Mouse (Mus musculus): Measurements from ENCODE around the gene Ezh2. TPM values are rescaled to one million over a fixed set of nuclear protein-coding genes. Genes with fewer than 3 reads are reported as not detected.
"Not testable (repeated sequence)": the region's sequence is repeated elsewhere in the genome, so short reads cannot be mapped to it uniquely, and the experiment has no call there.

The Ezh2 gene
- total RNA-seq (2014; fragmentation: Nextera tagmentation) (284 and 385 TPM in 2 replicates), total RNA-seq (2017) (203 and 340 TPM in 2 replicates)

DNA sequence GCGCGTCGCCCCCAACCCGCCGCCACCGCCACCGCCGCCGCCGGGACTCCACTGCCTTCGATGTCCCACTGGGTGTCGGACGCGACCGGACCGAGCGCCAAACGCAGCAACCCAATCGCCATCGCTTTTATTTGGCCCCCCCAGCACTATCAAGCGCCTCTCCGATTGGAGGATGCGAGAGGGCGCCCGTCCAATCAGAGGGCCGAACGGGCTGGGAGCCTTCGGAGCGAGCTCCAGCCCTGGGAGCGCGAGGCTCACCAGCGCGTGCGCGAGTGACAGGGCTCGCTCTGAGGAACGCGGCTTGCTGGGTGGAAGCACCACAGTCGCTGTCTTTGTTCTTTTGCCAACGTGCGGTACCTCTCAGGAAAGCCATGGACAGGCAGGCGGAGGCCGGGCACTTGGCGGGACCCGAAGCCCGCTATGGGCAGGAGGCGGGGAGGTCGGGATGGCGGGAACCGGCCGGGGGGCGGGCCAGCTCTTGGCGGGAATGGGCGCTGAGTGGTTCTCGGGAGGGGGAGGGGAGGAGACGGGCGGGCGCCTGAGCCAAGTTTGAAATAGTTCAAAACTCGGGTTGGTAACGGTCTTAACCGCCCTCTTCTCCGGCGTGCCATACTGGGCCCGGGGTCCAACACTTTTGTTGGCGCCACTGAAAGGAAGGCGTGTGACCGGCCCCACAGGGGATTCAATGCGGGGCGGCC lies at the start of gene Ezh2:
Gene Ezh2 (minus strand): TSS at position 416 of the 698 bp plus-strand sequence.
- ATAC-seq (replicated peaks; ENCODE audit: low FRiP score, low TSS enrichment, poor library complexity, severe bottlenecking) = peak; percentile 98

DNA sequence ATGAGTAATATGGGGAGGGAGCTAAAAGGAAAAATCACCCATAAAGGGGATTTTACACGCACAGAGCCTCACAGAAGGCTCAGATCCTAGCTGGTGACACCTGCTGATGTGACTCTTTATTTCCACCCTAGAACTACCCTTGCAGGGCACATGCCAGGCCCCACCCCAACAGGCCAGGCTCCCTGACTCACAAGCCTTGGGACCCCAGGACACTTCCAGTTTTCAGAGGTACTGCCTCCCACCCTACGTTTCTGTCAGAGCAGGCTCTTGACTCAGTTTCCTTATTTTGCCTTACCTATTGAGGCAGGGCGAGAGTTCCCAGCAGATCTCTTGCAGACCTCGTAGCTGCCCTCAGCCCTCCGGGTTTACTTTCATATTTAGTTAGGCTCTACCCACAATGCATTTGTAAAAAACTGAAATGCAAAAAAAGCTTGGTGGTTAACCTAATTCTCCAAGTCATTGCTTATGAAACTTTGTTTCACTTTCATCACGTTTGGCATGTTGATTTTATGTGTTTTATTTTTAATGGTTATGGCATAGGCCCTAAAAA lies 41.5 kb upstream of the Ezh2 start:
- peak; percentile 95 for ATAC-seq (replicated peaks; ENCODE audit: low FRiP score, low TSS enrichment, poor library complexity, severe bottlenecking)

DNA sequence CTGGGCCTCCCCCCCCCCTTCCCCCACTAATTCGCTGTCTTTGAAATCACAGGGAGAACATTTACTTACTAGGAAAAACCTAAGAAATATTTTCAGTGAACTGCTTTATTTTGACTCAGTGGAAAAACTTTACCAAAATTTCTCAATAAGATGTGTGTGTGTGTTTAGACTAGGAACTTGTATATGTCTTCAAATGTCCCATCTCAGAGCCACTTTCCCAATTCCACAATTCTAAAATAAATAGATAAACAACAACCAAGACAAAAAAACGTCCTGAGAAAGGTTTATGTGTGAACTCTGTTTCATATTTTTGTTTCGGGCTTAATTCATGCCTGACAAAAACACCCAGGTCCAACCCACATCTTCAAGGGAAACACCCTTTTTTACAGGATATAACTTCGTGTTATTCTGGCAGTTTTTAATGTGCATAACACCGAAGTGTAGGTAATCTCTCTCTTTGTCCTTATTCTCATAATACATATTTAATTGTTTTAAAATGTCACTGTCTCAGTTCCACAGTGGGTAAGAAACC lies 40.9 kb upstream of the Ezh2 start:
- no peak for ATAC-seq (replicated peaks; ENCODE audit: low FRiP score, low TSS enrichment, poor library complexity, severe bottlenecking)

DNA sequence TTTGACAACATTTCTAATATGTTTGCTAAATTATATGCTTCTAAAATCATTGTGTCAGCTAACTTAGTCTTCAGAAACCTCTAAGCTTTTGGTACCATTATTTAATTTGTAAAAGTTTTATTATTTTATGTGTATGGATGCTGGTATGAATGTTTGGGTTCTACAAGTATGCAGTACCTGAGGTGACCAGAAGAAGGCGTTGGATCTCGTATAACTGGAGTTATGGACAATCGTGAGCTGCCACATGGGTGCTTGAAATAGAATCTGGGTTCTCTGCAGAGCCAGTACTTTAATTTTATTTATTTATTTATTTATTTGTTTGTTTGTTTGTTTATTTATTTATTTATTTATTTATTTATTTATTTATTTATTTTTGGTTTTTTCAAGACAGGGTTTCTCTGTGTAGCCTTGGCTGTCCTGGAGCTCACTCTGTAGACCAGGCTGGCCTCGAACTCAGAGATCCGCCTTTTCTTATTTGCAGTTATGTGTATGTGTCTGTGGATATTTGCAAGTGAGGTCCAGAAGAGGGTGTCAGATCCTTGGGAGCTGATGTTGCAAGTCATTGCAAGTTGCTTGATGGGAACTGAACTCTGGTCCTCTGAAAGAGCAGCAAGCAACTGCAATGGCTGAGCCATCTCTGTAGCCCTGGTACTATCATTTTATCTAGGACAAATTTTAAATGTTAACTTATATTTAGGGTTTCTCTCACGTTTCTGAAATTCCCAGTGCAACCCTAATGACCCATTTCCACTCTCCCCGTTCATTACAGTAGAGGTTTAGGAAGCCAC lies 40.3 kb upstream of the Ezh2 start:
- no peak for ATAC-seq (replicated peaks; ENCODE audit: low FRiP score, low TSS enrichment, poor library complexity, severe bottlenecking)

DNA sequence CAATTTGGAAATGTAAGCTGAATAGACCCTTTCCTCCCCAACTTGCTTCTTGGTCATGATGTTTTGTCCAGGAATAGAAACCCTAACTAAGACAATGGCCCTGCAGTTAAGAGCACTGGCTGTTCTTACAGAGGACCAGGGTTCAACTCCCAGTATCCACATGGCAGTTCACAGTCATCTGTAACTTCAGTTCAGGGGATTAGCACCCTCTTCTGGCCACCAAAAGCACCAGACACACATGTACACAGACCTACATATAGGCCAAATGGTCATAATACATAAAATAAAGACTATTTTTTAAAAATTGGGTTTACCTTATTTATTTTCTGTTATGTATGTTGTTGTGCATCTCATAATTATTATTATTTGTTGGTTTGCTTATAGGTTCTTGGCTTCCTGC lies 38.3 kb upstream of the Ezh2 start:
- ATAC-seq (replicated peaks; ENCODE audit: low FRiP score, low TSS enrichment, poor library complexity, severe bottlenecking) = peak; percentile 70

DNA sequence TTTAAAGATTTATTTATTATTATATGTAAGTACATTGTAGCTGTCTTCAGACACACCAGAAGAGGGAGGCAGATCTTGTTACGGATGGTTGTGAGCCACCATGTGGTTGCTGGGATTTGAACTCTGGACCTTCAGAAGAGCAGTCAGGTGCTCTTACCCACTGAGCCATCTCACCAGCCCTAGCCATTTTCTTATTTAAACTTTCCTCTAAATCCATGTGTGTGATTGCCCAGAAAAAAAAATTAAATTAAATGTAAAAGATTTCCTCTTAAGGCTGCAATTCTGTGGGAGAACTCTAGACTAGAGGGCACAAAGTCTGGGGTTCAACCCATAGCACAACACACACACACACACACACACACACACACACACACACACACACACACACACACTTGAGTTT lies 34.9 kb upstream of the Ezh2 start:
- not testable (repeated sequence) for ATAC-seq (replicated peaks; ENCODE audit: low FRiP score, low TSS enrichment, poor library complexity, severe bottlenecking)

DNA sequence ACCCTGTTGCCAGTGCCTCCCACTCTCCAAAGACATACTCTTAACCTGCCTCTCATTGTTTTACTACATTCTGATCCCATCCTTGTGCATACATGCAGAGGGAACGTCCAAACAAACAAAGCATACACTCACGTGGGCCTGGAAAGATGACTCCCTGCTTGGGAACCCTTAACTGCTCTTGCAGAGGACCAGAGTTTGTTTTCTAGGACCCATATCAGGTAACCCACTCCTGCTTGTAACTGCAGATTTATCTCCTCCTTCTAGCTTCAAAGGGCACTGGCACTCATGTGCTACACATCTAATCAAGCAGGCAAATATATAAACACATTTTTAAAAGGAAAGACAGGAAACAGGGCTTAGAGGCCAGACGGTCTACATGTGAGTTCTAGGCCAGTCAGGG lies 32.8 kb upstream of the Ezh2 start:
- peak; percentile 34; the same call in 1 of the 2 replicates for ATAC-seq (replicated peaks; ENCODE audit: low FRiP score, low TSS enrichment, poor library complexity, severe bottlenecking)

DNA sequence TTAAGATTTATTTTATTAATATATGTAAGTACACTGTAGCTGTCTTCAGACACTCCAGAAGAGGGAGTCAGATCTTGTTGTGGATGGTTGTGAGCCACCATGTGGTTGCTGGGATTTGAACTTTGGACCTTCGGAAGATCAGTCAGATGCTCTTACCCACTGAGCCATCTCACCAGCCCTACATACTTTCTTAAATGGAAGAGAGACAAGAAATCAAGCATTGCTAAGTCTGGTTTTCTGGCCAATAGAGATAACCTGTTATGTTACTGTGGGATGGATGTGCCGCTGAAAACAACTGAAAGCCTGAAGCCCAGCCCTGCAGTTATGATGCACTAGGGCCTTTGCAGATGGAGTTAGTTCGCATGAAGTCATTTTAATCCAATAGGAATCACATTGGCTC lies 31.8 kb upstream of the Ezh2 start:
- not testable (repeated sequence) for ATAC-seq (replicated peaks; ENCODE audit: low FRiP score, low TSS enrichment, poor library complexity, severe bottlenecking)

DNA sequence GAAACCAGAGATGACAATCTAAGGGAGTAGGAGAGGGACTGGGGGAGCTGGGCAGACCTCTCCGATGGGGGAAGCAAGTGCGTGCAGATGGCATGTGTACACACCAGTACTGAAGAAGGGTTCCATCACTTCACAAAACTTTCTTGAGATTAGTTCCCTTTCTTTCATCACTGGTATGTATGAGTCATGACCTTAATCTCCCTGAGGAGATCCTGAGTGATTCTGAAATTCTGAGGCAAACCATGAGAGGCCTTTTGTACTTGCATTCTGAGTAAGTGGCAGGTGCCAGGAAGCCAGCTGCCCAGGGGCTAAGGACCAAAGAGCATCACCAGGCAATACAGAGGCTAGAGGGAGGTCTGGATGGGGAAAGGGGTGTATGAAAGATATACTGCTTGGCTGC lies 25.9 kb upstream of the Ezh2 start:
- no peak for ATAC-seq (replicated peaks; ENCODE audit: low FRiP score, low TSS enrichment, poor library complexity, severe bottlenecking)

DNA sequence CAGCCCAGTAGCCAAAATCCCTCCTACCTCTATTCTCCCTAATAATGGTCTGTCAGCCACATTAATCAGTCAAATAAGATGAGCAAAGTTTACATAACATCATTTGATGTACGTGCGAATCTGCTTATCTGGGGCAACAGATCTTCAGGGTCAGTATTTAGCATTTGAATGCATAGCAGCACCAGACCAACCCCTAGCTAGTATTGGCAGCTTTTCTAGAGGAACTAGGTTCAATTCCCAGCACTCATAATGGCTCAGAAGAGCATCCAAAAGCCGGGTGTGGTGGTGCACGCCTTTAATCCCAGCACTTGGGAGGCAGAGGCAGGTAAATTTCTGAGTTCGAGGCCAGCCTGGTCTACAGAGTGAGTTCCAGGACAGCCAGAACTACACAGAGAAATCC lies 13.2 kb upstream of the Ezh2 start:
- not testable (repeated sequence) for ATAC-seq (replicated peaks; ENCODE audit: low FRiP score, low TSS enrichment, poor library complexity, severe bottlenecking)

DNA sequence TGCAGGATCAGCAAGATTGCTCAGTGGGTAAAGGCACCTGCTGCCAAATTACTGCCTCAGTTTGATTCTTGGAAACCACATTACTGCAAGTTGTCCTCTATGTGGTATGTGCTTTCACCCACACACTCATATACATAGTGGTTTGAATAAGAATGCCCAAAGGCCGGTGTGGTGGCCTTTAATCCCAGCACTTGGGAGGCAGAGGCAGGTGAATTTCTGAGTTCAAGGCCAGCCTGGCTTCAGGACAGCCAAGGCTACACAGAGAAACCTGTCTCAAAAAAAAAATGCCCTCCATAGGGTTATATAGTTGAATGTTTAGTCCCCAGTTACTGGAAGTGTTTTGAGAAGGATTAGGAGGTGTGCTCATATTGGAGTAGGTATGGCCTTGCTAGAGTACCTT lies 6.8 kb upstream of the Ezh2 start:
- no peak for ATAC-seq (replicated peaks; ENCODE audit: low FRiP score, low TSS enrichment, poor library complexity, severe bottlenecking)

DNA sequence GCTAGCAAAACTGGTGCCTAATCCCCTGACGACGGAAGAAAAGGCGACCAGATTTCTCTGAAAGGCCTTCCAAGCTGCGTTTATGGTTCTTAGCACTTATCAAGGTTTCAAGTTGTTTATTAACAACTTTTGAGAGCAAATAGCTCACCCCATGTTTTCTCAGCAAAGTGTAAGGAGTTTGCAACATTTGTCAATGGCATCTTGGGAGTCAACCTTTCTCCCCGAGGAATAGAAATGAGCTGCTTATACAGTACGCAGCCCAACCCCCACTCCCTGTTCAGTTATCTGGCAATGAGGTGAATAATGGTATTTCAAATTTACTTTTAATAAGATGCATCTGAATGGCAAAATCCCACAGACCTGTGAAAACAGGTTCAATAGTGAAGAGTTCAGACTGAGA lies 555 bp upstream of the Ezh2 start:
- no peak for ATAC-seq (replicated peaks; ENCODE audit: low FRiP score, low TSS enrichment, poor library complexity, severe bottlenecking)

DNA sequence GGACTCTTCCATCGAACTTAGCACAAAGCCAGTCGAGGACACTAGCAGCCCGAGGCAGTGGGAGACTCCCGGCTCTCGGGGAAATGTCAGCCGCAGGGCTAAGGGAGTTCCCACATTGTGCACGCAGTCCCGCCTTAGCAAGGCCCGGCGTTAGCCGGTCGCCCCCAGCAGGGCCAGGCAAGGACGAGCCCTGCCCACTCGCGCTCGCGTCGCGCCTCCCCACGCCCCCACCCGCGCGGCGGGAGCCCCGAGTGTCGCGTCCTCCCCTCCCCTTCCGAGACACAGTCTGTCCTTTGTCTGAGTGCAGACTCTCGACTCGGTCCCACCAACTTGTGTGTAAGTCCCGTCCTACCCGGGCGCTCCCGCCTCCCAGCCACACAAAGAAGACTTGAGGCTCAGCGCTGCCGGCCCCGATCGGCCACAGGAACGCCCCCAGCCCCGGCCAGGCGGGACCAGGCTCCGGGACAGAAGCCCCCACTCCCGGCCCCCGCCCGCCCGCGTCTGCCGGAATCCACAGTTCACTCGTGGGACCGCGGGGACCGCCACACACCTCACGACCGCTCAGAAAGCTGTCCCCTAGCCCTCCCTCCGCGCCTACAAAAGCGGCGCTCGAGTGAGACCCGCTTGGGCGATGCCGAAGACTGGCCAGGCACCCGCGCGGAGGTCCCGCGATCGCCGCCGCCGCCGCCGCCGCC lies 853 bp downstream of the Ezh2 start:
- ATAC-seq (replicated peaks; ENCODE audit: low FRiP score, low TSS enrichment, poor library complexity, severe bottlenecking) = peak; percentile 7; the same call in 1 of the 2 replicates

DNA sequence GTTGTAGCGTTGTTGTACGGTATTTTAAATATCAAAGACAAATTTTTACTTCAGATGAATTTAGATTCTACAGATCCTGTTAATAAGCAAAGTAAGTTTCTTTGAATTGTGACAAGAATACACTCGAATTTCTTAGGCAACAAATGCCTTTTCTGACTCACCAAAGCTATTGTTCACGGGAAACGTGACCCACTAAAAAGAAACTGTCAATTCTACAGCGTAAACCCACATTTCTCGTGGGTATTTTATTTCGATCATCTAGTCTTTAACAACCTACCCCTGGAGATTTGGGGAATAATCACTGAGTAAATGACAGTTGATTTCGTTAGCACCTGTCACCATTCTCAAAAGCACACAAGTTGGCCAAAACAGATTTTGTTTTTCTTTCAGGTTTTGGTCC lies 1.6 kb downstream of the Ezh2 start:
- ATAC-seq (replicated peaks; ENCODE audit: low FRiP score, low TSS enrichment, poor library complexity, severe bottlenecking) = no peak

DNA sequence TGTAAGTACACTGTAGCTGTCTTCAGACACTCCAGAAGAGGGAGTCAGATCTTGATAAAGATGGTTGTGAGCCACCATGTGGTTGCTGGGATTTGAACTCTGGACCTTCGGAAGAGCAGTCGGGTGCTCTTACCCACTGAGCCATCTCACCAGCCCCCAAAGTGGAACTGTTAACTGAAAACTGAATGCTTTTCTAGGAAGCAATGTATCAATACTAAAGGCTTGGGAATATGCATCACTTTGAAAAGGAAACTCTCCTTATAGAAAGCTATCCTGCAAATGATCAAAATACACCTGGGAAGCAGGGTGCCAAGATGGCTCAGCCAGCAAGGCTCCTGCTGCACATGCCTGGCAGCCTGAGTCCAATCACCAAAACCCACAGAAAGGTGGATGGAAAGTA lies 7.8 kb downstream of the Ezh2 start:
- not testable (repeated sequence) for ATAC-seq (replicated peaks; ENCODE audit: low FRiP score, low TSS enrichment, poor library complexity, severe bottlenecking)

DNA sequence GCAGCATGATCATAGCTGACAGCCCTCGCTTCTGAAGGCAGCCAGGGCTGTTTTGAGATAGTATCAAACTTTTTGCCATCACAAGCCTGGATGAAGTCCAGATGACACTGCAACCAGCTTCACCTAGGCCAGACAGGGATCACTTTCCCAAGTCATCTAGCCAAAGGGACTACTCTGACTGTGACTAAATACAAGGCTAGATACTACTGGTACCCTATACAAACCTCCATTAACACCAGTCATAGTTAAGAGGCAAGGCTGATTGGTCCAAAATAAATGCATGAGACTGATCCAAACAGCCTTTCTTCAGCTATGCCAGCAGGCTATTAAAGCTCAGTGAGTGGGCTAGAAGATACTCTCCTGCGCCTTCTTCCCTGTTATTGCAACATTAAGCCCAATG lies 22.3 kb downstream of the Ezh2 start:
- ATAC-seq (replicated peaks; ENCODE audit: low FRiP score, low TSS enrichment, poor library complexity, severe bottlenecking) = no peak

DNA sequence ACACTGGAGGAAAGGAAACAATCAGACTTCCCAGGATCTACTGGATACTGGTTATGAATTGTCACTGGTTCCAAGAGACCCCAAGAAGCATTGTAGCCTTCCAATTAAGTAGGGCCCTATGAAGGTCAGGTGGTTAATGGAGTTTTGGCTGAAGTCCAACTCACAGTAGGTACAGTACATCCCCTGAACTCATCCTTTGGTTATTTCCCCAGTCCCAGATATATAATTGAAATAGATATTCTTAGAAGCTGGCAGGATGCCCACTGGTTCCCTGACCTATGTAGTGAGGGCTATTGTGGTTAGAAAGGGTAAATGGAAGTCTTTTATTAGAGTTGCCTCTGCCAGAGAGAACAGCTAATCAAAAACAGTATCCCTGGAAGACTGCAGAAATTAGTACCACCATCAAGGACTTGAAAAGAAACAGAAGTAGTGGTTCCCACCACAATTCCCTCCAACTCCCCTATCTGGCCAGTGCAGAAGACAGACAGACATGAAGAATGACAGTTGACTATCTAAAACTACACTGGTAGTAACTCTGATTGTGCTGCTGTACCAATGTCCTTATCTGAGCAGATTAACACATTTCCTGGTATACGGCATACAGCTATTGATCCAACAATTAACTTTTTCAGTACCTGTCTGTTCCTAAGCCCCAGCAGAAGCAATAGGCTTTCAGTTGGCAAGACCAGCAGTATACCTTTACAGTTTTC lies 29.7 kb downstream of the Ezh2 start:
- ATAC-seq (replicated peaks; ENCODE audit: low FRiP score, low TSS enrichment, poor library complexity, severe bottlenecking) = peak; percentile 94

DNA sequence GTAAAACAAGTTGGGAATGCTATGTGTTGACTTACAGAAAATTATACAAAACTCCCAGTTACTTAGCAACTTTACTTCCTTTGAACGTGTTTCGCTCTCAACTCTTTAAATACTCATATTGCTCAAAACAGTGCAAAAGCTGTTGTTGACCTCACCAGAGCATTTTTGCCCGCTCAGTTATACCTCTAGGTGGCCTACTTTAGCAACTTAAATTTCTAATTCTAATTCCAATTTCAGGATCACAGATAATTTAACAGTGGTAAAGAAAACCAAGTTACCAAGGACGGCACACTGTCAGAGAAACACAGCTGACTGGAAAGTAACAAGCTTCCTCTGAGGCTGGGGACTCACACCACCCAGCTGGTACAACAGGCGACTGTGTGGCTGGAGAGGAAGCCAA lies 33.7 kb downstream of the Ezh2 start:
- ATAC-seq (replicated peaks; ENCODE audit: low FRiP score, low TSS enrichment, poor library complexity, severe bottlenecking) = no peak

DNA sequence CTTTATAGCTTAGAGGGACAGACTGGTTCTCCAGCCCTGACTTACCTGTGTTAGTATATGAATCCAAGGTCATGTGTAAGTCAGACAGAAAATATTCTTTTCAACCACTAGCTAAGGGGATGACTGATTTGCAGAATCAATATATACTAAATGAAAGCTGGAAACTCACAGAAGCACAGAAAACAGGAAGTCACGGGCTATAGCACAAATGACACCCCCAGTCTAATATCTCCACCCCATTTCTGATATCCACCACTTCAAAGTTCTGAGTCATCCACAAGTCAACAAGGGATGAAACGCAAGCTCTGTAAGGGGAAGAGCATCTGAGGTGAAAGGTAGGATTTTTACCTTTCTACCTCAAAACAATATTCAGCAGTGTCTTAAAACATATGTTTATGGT lies 34.3 kb downstream of the Ezh2 start:
- no peak for ATAC-seq (replicated peaks; ENCODE audit: low FRiP score, low TSS enrichment, poor library complexity, severe bottlenecking)

Measured in megakaryocyte-erythroid progenitor cell, adult 5-6 weeks (primary cell).